Comparison of ENCODE assay signal across 8 mouse cellular contexts in the genomic region with DNA sequence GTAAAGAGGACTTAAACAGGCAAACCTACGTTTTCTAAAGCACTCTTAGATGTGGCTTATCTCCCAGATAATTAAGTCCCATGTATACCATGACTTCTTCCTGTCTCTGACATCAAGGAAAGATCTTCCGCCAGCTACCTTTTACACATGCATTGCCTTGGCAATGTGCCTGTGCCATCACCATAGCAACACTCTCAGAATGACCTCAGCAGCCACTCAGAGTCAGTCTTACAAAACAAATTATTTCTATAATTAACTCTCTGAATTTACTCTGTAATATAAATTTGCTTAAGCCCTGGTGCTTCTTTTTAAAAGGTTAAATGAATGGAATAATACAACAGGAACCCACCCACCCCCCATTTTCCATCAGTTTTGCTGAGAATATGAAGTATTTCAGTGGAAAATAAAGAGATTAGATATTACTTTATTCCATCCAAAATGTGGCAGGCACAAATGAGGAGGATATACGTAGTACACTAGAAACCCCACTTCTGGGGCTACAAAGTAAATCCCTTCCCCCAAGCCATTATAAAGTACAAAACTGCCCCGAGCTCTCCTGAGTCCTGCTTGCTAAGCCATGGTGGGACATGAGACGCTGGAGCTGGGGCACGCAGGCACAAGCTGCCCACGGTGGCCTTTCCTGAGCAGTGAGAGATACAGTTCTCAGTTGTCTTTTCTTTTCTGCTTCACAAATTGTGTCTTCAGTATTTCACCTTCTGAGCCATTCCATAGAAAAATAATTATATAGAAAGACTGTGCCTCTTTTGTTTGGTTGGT.
DNase-seq lines count a peak whose midpoint lies in the region; ATAC-seq and TF ChIP-seq lines count a peak whose summit lies in the region.

No protein-coding gene starts in this region.

- DNase-seq in midbrain, embryonic 11.5 days (ENCODE audit: low spot score, missing footprints): no peak
- DNase-seq in midbrain, embryonic 10.5 days (ENCODE audit: low spot score): no peak
- DNase-seq in brain, adult 2 months (ENCODE audit: low read depth, low spot score): peak; percentile 95
- DNase-seq in frontal cortex, postnatal 10 days (ENCODE audit: low spot score in 2 of 2): peak; percentile 45 to 54
- DNase-seq in kidney, postnatal 0 days (ENCODE audit: low spot score): peak; percentile 40
- peak; percentile 67 for DNase-seq in lung, postnatal 10 days
- DNase-seq in right cerebral cortex, postnatal 14 days: peak; percentile 65
- DNase-seq in gastrocnemius, postnatal 10 days: no peak

- H3K9ac ChIP-seq in midbrain, embryonic 11.5 days (ENCODE audit: low read length): no peak overlapping the region
- no peak overlapping the region for H3K9ac ChIP-seq in kidney, postnatal 0 days (ENCODE audit: low read depth, low read length)

- H3K36me3 ChIP-seq in midbrain, embryonic 11.5 days (ENCODE audit: control insufficient read depth, insufficient read depth, low read length): no peaks in the 10 kb centered on the region
- no peaks in the 10 kb centered on the region for H3K36me3 ChIP-seq in midbrain, embryonic 10.5 days
- no peaks in the 10 kb centered on the region for H3K36me3 ChIP-seq in kidney, postnatal 0 days (ENCODE audit: insufficient read depth, low read length)

- no peak overlapping the region for H3K27ac ChIP-seq in midbrain, embryonic 11.5 days (ENCODE audit: low read depth, low read length)
- no peak overlapping the region for H3K27ac ChIP-seq in midbrain, embryonic 10.5 days (replicated peaks)
- H3K27ac ChIP-seq in kidney, postnatal 0 days: 0 out of 2 replicates have a peak overlapping the region, but pooled peaks have one; percentile 13

- H3K4me3 ChIP-seq in midbrain, embryonic 11.5 days (ENCODE audit: low read depth, low read length): no peak overlapping the region
- no peak overlapping the region for H3K4me3 ChIP-seq in midbrain, embryonic 10.5 days
- H3K4me3 ChIP-seq in kidney, postnatal 0 days (replicated peaks; ENCODE audit: low read depth, low read length): no peak overlapping the region

- 56% methylated on average over 7 of the region's 7 CpGs for WGBS in midbrain, embryonic 11.5 days
- WGBS in midbrain, embryonic 10.5 days: 61% methylated on average over 7 of the region's 7 CpGs
- 52% methylated on average over 7 of the region's 7 CpGs for WGBS in kidney, postnatal 0 days

- H3K4me2 ChIP-seq in midbrain, embryonic 11.5 days: no peak overlapping the region
- no peak overlapping the region for H3K4me2 ChIP-seq in kidney, postnatal 0 days (ENCODE audit: low read length)

- ATAC-seq in midbrain, embryonic 11.5 days (ENCODE audit: low FRiP score): peak; percentile 65; the same call in 1 of the 2 replicates
- ATAC-seq in kidney, postnatal 0 days (replicated peaks; ENCODE audit: low FRiP score, low read depth): no peak

- H3K9me3 ChIP-seq in midbrain, embryonic 11.5 days (ENCODE audit: control insufficient read depth, low read length): no peaks in the 10 kb centered on the region
- H3K9me3 ChIP-seq in midbrain, embryonic 10.5 days (replicated peaks): no peaks in the 10 kb centered on the region
- H3K9me3 ChIP-seq in kidney, postnatal 0 days (replicated peaks; ENCODE audit: low read length): no peaks in the 10 kb centered on the region

- peaks cover 7% of the 10 kb centered on the region for H3K4me1 ChIP-seq in midbrain, embryonic 11.5 days (ENCODE audit: control insufficient read depth, insufficient read depth, low read length)
- H3K4me1 ChIP-seq in midbrain, embryonic 10.5 days: peaks cover 25% of the 10 kb centered on the region
- peaks cover 21% of the 10 kb centered on the region; the same call in 1 of the 2 replicates for H3K4me1 ChIP-seq in kidney, postnatal 0 days (replicated peaks; ENCODE audit: insufficient read depth, low read length)

- no peaks in the 10 kb centered on the region for H3K27me3 ChIP-seq in midbrain, embryonic 11.5 days (ENCODE audit: control insufficient read depth, insufficient read depth, low read length)
- no peaks in the 10 kb centered on the region for H3K27me3 ChIP-seq in midbrain, embryonic 10.5 days (ENCODE audit: low read depth, poor library complexity, severe bottlenecking)
- H3K27me3 ChIP-seq in kidney, postnatal 0 days (ENCODE audit: insufficient read depth, low read length): no peaks in the 10 kb centered on the region

- TF ChIP-seq CTCF in kidney, postnatal 0 days (IDR thresholded peaks at IDR 0.05; ENCODE audit: low read depth): no peak

Comparison
In these comparisons a context has a peak if more than half of its experiments do, and no peak if none do; other contexts are left out.
1. DNase-seq: peak in brain, adult 2 months (single experiment), frontal cortex, postnatal 10 days (2 of 2), kidney, postnatal 0 days (single experiment), lung, postnatal 10 days (single experiment) and right cerebral cortex, postnatal 14 days (single experiment); none in midbrain, embryonic 11.5 days (single experiment), midbrain, embryonic 10.5 days (single experiment) and gastrocnemius, postnatal 10 days (single experiment).